Mouse (Mus musculus) stomach, embryonic 16.5 days (tissue): ENCODE measurements around the gene Capza1. TPM values are rescaled to one million over a fixed set of nuclear protein-coding genes. Genes with fewer than 3 reads are reported as not detected.

Source experiments
- ATAC-seq: fragments of 200-750 bp; cut with Nextera tagmentation; 2 replicates; pipeline ENCODE4 v1.8.0; 2017; ENCODE audit warnings: moderate number of reproducible peaks, moderate TSS enrichment; ENCODE audit not compliant: insufficient read depth, low FRiP score
- H3K27ac ChIP-seq: fragments of 300-500 bp; sonication (generic); 2 replicates; pipeline ENCODE4 v1.5.1; 2014; ENCODE audit warnings: low read length
- H3K27me3 ChIP-seq: fragments of 300-500 bp; sonication (generic); 2 replicates; pipeline ENCODE4 v1.6.1; 2014; ENCODE audit warnings: low read length, control low read depth, mixed read lengths; ENCODE audit not compliant: control insufficient read depth, insufficient read depth
- H3K36me3 ChIP-seq: fragments of 300-500 bp; sonication (generic); 2 replicates; pipeline ENCODE4 v1.6.1; 2014; ENCODE audit warnings: low read length; ENCODE audit not compliant: control insufficient read depth, insufficient read depth
- H3K4me1 ChIP-seq: fragments of 300-500 bp; sonication (generic); 2 replicates; pipeline ENCODE4 v1.6.1; 2014; ENCODE audit warnings: low read length, control low read depth, mixed read lengths; ENCODE audit not compliant: control insufficient read depth, insufficient read depth
- H3K4me2 ChIP-seq: fragments of 300-500 bp; sonication (generic); 2 replicates; pipeline ENCODE4 v1.6.1; 2014; ENCODE audit warnings: low read depth, low read length, mixed read lengths
- H3K4me3 ChIP-seq: fragments of 300-500 bp; sonication (generic); replicated peaks from 2 replicates; pipeline ENCODE4 v1.5.1; 2014; ENCODE audit warnings: mild to moderate bottlenecking, low read length
- H3K9ac ChIP-seq: fragments of 300-500 bp; sonication (generic); 2 replicates; pipeline ENCODE4 v1.6.1; 2014; ENCODE audit warnings: low read length
- H3K9me3 ChIP-seq: fragments of 300-500 bp; sonication (generic); replicated peaks from 2 replicates; pipeline ENCODE4 v1.6.1; 2016; ENCODE audit warnings: low read length, control low read depth; ENCODE audit not compliant: control insufficient read depth
- WGBS: fragments of 180-500 bp; shearing (Covaris S2); extraction: QIAGEN DNeasy Blood & Tissue Kit; methylation state at CpG from one replicate; pipeline ENCODE4 v1.1.7; 2014; 5-methylcytosine and 5-hydroxymethylcytosine counted together
- polyA plus RNA-seq: library from polyadenylated mRNA; unstranded; fragments of >200 nt; fragmentation: Nextera tagmentation; extraction: Ambion mirVana; gene quantifications from 2 replicates; pipeline ENCODE4 v1.2.1, GENCODE M21; 2015

Capza1 gene
- polyA plus RNA-seq, 1 experiment from 2014 or later = 195 TPM

GRCm38 (mm10) chr3:104812254-104812653 lies 52.1 kb downstream of the Capza1 start:
- H3K4me3 ChIP-seq = no peak overlapping the region
- no peaks in the 10 kb centered on the region for H3K9me3 ChIP-seq
- H3K27ac ChIP-seq = no peak overlapping the region; the same call in 1 of the 2 replicates
- H3K4me2 ChIP-seq = no peak overlapping the region
- ATAC-seq = no peak
- WGBS = 71% methylated on average over 4 of the region's 4 CpGs
- no peaks in the 10 kb centered on the region for H3K36me3 ChIP-seq
- peaks cover 19% of the 10 kb centered on the region for H3K4me1 ChIP-seq
- H3K27me3 ChIP-seq = no peaks in the 10 kb centered on the region
- no peak overlapping the region for H3K9ac ChIP-seq

GRCm38 (mm10) chr3:104811752-104812151 lies 52.6 kb downstream of the Capza1 start:
- H3K36me3 ChIP-seq = no peaks in the 10 kb centered on the region
- H3K9ac ChIP-seq = no peak overlapping the region
- 19% methylated on average over 3 of the region's 3 CpGs for WGBS
- H3K4me3 ChIP-seq = no peak overlapping the region
- no peaks in the 10 kb centered on the region for H3K9me3 ChIP-seq
- H3K27me3 ChIP-seq = no peaks in the 10 kb centered on the region
- peak; percentile 64; the same call in 1 of the 2 replicates for ATAC-seq
- H3K4me2 ChIP-seq = no peak overlapping the region
- H3K4me1 ChIP-seq = peaks cover 15% of the 10 kb centered on the region
- H3K27ac ChIP-seq = peak overlapping the region; percentile 2; the same call in 1 of the 2 replicates

GRCm38 (mm10) chr3:104805539-104805938 lies 58.8 kb downstream of the Capza1 start:
- Histone ChIP-seq H3K27ac (no peak overlapping the region), H3K9me3 (no peaks in the 10 kb centered on the region), H3K4me1 (no peaks in the 10 kb centered on the region), H3K36me3 (0 out of 2 replicates have a peak, but pooled peaks cover 10% of the 10 kb centered on the region), H3K4me2 (no peak overlapping the region), H3K27me3 (no peaks in the 10 kb centered on the region), H3K4me3 (no peak overlapping the region), H3K9ac (no peak overlapping the region)
- ATAC-seq = no peak
- 82% methylated on average over 9 of the region's 9 CpGs for WGBS

GRCm38 (mm10) chr3:104804312-104804711 lies 60.0 kb downstream of the Capza1 start:
- H3K36me3 ChIP-seq = peaks cover 22% of the 10 kb centered on the region; the same call in 1 of the 2 replicates
- 89% methylated on average over 10 of the region's 10 CpGs for WGBS

GRCm38 (mm10) chr3:104801481-104801880 lies 62.8 kb downstream of the Capza1 start:
- 91% methylated on average over 6 of the region's 6 CpGs for WGBS
- H3K9me3 ChIP-seq = no peaks in the 10 kb centered on the region
- H3K4me1 ChIP-seq = no peaks in the 10 kb centered on the region
- H3K36me3 ChIP-seq = peaks cover 27% of the 10 kb centered on the region
- H3K9ac ChIP-seq = no peak overlapping the region
- H3K4me2 ChIP-seq = no peak overlapping the region
- no peak overlapping the region for H3K4me3 ChIP-seq
- H3K27me3 ChIP-seq = no peaks in the 10 kb centered on the region
- ATAC-seq = no peak
- no peak overlapping the region for H3K27ac ChIP-seq

More at GRCm38 (mm10) chr3:104804312-104804711, 60.0 kb downstream of the Capza1 start:
- no peak overlapping the region for H3K4me2 ChIP-seq
- no peaks in the 10 kb centered on the region for H3K9me3 ChIP-seq
- no peak overlapping the region for H3K4me3 ChIP-seq
- no peak overlapping the region for H3K9ac ChIP-seq
- no peak overlapping the region for H3K27ac ChIP-seq
- no peaks in the 10 kb centered on the region for H3K4me1 ChIP-seq
- H3K27me3 ChIP-seq = no peaks in the 10 kb centered on the region
- ATAC-seq = no peak

GRCm38 (mm10) chr3:104800681-104801080 lies 63.6 kb downstream of the Capza1 start:
- no peaks in the 10 kb centered on the region for H3K9me3 ChIP-seq
- H3K9ac ChIP-seq = no peak overlapping the region
- H3K4me2 ChIP-seq = no peak overlapping the region
- WGBS = 95% methylated on average over 11 of the region's 11 CpGs
- no peak for ATAC-seq
- peaks cover 6% of the 10 kb centered on the region; the same call in 1 of the 2 replicates for H3K4me1 ChIP-seq
- H3K4me3 ChIP-seq = no peak overlapping the region
- H3K27ac ChIP-seq = no peak overlapping the region
- peaks cover 27% of the 10 kb centered on the region for H3K36me3 ChIP-seq
- H3K27me3 ChIP-seq = no peaks in the 10 kb centered on the region

GRCm38 (mm10) chr3:104796430-104797082 lies 67.7 kb downstream of the Capza1 start:
- no peaks in the 10 kb centered on the region for H3K9me3 ChIP-seq
- peak; percentile 78 for ATAC-seq
- H3K27ac ChIP-seq = peak overlapping the region; percentile 94; the same call in 1 of the 2 replicates
- no peak overlapping the region for H3K4me3 ChIP-seq
- H3K27me3 ChIP-seq = no peaks in the 10 kb centered on the region
- 66% methylated on average over 15 of the region's 15 CpGs for WGBS
- H3K36me3 ChIP-seq = peaks cover 34% of the 10 kb centered on the region
- no peak overlapping the region for H3K4me2 ChIP-seq
- H3K4me1 ChIP-seq = peaks cover 42% of the 10 kb centered on the region
- no peak overlapping the region for H3K9ac ChIP-seq

GRCm38 (mm10) chr3:104795661-104796340 lies 68.5 kb downstream of the Capza1 start:
- no peak overlapping the region for H3K9ac ChIP-seq
- no peak for ATAC-seq
- peaks cover 29% of the 10 kb centered on the region for H3K36me3 ChIP-seq

GRCm38 (mm10) chr3:104794953-104795470 lies 69.3 kb downstream of the Capza1 start:
- H3K27me3 ChIP-seq = no peaks in the 10 kb centered on the region
- no peak for ATAC-seq
- peak overlapping the region; percentile 94 for H3K27ac ChIP-seq
- H3K4me2 ChIP-seq = no peak overlapping the region
- no peaks in the 10 kb centered on the region for H3K9me3 ChIP-seq
- peaks cover 58% of the 10 kb centered on the region for H3K4me1 ChIP-seq
- peaks cover 22% of the 10 kb centered on the region for H3K36me3 ChIP-seq
- peak overlapping the region; percentile 49 for H3K9ac ChIP-seq
- H3K4me3 ChIP-seq = no peak overlapping the region
- WGBS = 41% methylated on average over 12 of the region's 12 CpGs

More at GRCm38 (mm10) chr3:104795661-104796340, 68.5 kb downstream of the Capza1 start:
- Histone ChIP-seq H3K4me3 (no peak overlapping the region), H3K27me3 (no peaks in the 10 kb centered on the region), H3K27ac (peak overlapping the region; percentile 94), H3K4me2 (no peak overlapping the region), H3K9me3 (no peaks in the 10 kb centered on the region), H3K4me1 (peaks cover 50% of the 10 kb centered on the region)
- WGBS = 63% methylated on average over 15 of the region's 15 CpGs
